Mouse (Mus musculus) spleen, adult 2 months (tissue): ENCODE results near the gene Polr2j.

Source experiments
- CTCF ChIP-seq: fragments of 200-500 bp; IDR thresholded peaks from 2 replicates; pipeline ENCODE4 v1.5.1; 2011; ENCODE audit warnings: mild to moderate bottlenecking, inconsistent platforms; ENCODE audit not compliant: insufficient read depth, insufficient read length, insufficient replicate concordance; ENCODE audit errors: extremely low read depth
- POLR2A ChIP-seq: fragments of 200-500 bp; IDR thresholded peaks from 2 replicates; pipeline ENCODE4 v1.6.1; 2011; ENCODE audit warnings: low read depth, low read length, inconsistent platforms

DNA sequence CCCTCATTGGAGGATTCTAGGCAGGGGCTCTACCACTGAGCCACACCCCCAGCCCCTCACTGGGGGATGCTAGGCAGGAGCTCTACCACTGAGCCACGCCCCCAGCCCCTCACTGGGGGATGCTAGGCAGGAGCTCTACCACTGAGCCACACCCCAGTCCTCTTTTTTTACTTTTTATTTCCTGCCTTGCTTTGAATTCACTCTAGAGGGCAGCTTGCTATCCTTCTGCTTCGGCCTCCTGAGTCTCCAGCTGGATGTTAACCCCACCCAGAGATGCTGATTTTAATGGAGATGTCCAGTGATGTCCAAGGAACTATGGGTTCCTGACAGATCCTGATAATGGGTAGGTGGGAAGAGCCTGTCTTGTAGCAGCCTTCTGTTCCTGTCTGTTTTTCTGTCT is 47.0 kb upstream of the Polr2j start:
- TF ChIP-seq POLR2A: no peak
- TF ChIP-seq CTCF: no peak
